Mouse (Mus musculus) heart, postnatal 0 days (tissue): ENCODE data around the gene Slc35f5. TPM values are rescaled to one million over a fixed set of nuclear protein-coding genes. Genes with fewer than 3 reads are reported as not detected.

ENCODE experiments used
- ATAC-seq: fragments of 200-750 bp; cut with Nextera tagmentation; 2 replicates; pipeline ENCODE4 v1.8.0; 2017; ENCODE audit warnings: low read depth, moderate number of reproducible peaks, moderate library complexity; ENCODE audit not compliant: insufficient read depth
- DNase-seq: peaks from one replicate; pipeline ENCODE4 v3.0.0-alpha.2; 2016; ENCODE audit warnings: low spot score
- H3K27ac ChIP-seq: fragments of 300-500 bp; sonication (generic); 2 replicates; pipeline ENCODE4 v1.5.1; 2014; ENCODE audit warnings: low read depth, mild to moderate bottlenecking
- H3K27me3 ChIP-seq: fragments of 300-500 bp; sonication (generic); 2 replicates; pipeline ENCODE4 v1.6.1; 2014; ENCODE audit warnings: low read length, mixed read lengths; ENCODE audit not compliant: control insufficient read depth, insufficient read depth
- H3K36me3 ChIP-seq: fragments of 300-500 bp; sonication (generic); replicated peaks from 2 replicates; pipeline ENCODE4 v1.6.1; 2014; ENCODE audit warnings: low read length, mixed read lengths; ENCODE audit not compliant: control insufficient read depth, insufficient read depth
- H3K4me1 ChIP-seq: fragments of 300-500 bp; sonication (generic); 2 replicates; pipeline ENCODE4 v1.6.1; 2014; ENCODE audit warnings: antibody characterized with exemption; ENCODE audit not compliant: control insufficient read depth, insufficient read depth
- H3K4me2 ChIP-seq: fragments of 300-500 bp; sonication (generic); 2 replicates; pipeline ENCODE4 v1.6.1; 2014; ENCODE audit warnings: low read depth, mild to moderate bottlenecking, low read length, moderate library complexity
- H3K4me3 ChIP-seq: fragments of 300-500 bp; sonication (generic); 2 replicates; pipeline ENCODE4 v1.5.1; 2014; ENCODE audit warnings: low read depth, low read length
- H3K9ac ChIP-seq: fragments of 300-500 bp; sonication (generic); replicated peaks from 2 replicates; pipeline ENCODE4 v1.6.1; 2014; ENCODE audit warnings: low read depth, low read length, mixed read lengths
- H3K9me3 ChIP-seq: fragments of 300-500 bp; sonication (generic); replicated peaks from 2 replicates; pipeline ENCODE4 v1.6.1; 2016; ENCODE audit warnings: low read length; ENCODE audit not compliant: control insufficient read depth
- CTCF ChIP-seq: IDR thresholded peaks from 2 replicates; pipeline ENCODE4 v1.5.1; 2016; ENCODE audit warnings: antibody characterized with exemption, control low read depth, low read depth
- EP300 ChIP-seq: IDR thresholded peaks from 2 replicates; pipeline ENCODE4 v1.6.1; 2016; ENCODE audit warnings: antibody characterized with exemption, low read depth
- WGBS: fragments of 180-500 bp; shearing (Covaris S2); extraction: QIAGEN DNeasy Blood & Tissue Kit; methylation state at CpG from one replicate; pipeline ENCODE4 v1.1.7; 2014; 5-methylcytosine and 5-hydroxymethylcytosine counted together
- polyA plus RNA-seq: library from polyadenylated mRNA; unstranded; fragments of >200 nt; fragmentation: Nextera tagmentation; extraction: Ambion mirVana; gene quantifications from 2 replicates; pipeline ENCODE4 v1.2.1, GENCODE M21; 2015
- total RNA-seq: library from RNA; depleted of rRNA; stranded (reverse); fragments of >200 nt; gene quantifications from 2 replicates; pipeline ENCODE4 v1.2.3, GENCODE M21; 2014; ENCODE audit warnings: low replicate concordance; rRNA removed

The Slc35f5 gene
- total and polyA plus RNA-seq, 2 experiments from 2014 or later: 78.8 to 80.8 TPM

- WGBS: 22% methylated on average over 10 of the region's 10 CpGs
- H3K4me2 ChIP-seq: no peak overlapping the region
- H3K4me1 ChIP-seq: no peaks in the 10 kb centered on the region
- H3K4me3 ChIP-seq: no peak overlapping the region
- no peak overlapping the region for H3K9ac ChIP-seq
- DNase-seq (peak; percentile 69), ATAC-seq (peak; percentile 85)
- no peaks in the 10 kb centered on the region for H3K9me3 ChIP-seq
- TF ChIP-seq EP300 (no peak), CTCF (peak; percentile 98)
- H3K36me3 ChIP-seq: no peaks in the 10 kb centered on the region
- H3K27ac ChIP-seq: no peak overlapping the region
- no peaks in the 10 kb centered on the region for H3K27me3 ChIP-seq
These were observed 46.9 kb downstream of the Slc35f5 start for GRCm38 (mm10) chr1:125607087-125607803.

DNA sequence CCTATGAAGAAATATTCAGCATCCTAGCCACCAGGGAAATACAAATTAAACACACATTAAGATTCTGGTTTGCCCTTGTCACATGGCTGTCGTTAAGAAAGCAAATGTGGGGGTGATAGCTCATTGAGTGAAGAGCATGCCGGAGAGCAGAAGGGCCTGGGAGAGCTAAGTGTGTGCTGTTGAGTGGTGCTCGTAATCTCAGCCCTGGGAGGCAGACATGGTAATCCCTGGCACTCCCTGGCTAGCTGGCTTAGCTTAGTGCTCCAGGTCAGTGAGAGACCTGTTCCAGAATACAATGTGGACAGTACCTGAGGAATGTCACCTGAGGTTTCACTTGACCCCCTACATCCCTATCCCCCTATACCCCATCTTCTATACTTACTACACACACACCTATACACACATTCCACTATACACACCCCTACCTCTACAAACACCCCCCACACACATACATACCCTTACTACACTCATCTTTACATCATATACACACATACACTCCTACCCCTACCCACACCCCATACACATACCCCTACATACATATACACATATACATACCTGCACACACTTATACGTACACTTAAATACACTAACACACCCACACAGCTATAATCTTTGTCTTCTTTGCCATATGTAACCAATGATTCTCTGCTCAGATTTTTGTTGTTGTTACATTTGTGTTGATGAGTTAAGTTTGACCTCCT lies 64.1 kb downstream of the Slc35f5 start:
- ATAC-seq (no peak), DNase-seq (no peak)
- Histone ChIP-seq H3K36me3 (no peaks in the 10 kb centered on the region), H3K27ac (no peak overlapping the region), H3K9me3 (no peaks in the 10 kb centered on the region), H3K4me2 (no peak overlapping the region), H3K9ac (no peak overlapping the region), H3K4me3 (no peak overlapping the region), H3K4me1 (no peaks in the 10 kb centered on the region), H3K27me3 (no peaks in the 10 kb centered on the region)
- TF ChIP-seq CTCF (no peak), EP300 (no peak)
- WGBS: 55% methylated on average over 4 of the region's 4 CpGs

DNA sequence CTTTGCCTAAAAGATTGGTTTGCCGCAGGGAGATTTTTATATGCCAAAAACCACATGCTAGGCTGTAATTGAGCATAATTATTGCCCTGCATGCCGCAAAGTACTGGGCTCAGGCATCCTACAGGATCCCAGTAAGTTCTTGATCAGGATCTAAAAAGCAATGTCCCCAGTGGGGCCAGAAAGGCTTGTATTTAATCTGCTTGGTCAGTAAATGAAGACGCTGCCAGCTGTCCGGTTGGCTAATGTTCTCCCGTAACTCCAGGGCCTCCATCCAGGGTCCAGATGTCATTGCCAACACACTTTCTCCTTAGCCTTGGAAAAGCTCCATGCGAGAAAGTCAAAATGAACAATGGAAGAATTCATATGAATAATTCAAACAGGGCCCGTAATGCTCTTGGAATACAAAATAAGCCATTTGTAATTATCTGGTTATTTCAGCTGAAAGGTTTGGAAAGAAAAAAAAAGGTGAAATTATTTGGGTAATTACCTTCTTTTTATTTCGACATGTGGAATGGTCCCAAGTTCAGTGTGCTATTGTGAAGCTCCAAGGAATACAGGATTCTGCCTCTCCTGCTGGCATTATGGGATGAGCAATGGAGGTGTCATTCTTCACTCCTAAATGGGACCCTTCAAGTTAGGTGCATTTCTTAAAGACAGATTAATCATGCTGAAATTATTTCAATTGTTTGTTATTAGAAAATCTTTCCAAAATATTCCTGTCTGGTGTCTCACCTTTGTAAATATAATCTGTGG lies 79.3 kb downstream of the Slc35f5 start:
- Histone ChIP-seq H3K36me3 (no peaks in the 10 kb centered on the region), H3K4me1 (no peaks in the 10 kb centered on the region), H3K27ac (no peak overlapping the region), H3K9ac (no peak overlapping the region), H3K4me3 (no peak overlapping the region), H3K27me3 (no peaks in the 10 kb centered on the region), H3K4me2 (no peak overlapping the region), H3K9me3 (no peaks in the 10 kb centered on the region)
- no peak for DNase-seq
- no peak for ATAC-seq
- 86% methylated on average over 8 of the region's 8 CpGs for WGBS
- TF ChIP-seq EP300 (no peak), CTCF (no peak)

DNA sequence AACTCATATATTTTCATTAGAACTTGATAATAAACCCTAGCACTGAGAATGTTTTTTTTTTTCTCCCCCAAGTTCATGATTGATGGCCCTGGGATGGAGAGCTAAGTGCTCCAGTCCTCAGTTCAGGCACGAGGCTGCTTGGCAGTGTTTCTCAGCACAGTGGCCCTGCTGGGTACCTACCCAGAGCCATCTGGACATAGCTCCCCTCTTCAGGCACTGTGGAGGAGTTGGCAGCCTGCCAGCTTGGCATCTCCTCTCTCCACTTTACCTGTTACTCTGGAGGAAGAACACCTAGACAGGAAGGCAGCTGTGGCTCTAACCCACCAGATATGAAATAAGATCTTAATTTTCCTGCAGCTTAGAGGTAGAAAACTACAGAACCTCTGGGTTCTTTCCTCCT lies 83.2 kb downstream of the Slc35f5 start:
- DNase-seq (no peak), ATAC-seq (no peak)
- TF ChIP-seq CTCF (no peak), EP300 (no peak)
- Histone ChIP-seq H3K9ac (no peak overlapping the region), H3K27ac (no peak overlapping the region), H3K4me2 (no peak overlapping the region), H3K4me3 (no peak overlapping the region), H3K36me3 (no peaks in the 10 kb centered on the region), H3K9me3 (no peaks in the 10 kb centered on the region), H3K4me1 (no peaks in the 10 kb centered on the region), H3K27me3 (no peaks in the 10 kb centered on the region)
- WGBS: 20% methylated on average over 1 of the region's 1 CpGs

Other genes with a start within 250 kb of the Slc35f5 start
- gene Actr3, start 124.9 kb upstream of the Slc35f5 start, total RNA-seq: 193 and 208 TPM in 2 replicates
- gene Actr3, start 124.9 kb upstream of the Slc35f5 start, polyA plus RNA-seq: 242 and 287 TPM in 2 replicates
- 0.27 and 1.1 TPM in 2 replicates for gene Gpr39, start 116.4 kb downstream of the Slc35f5 start, total RNA-seq
- 0.62 and 1.1 TPM in 2 replicates for gene Gpr39, start 116.4 kb downstream of the Slc35f5 start, polyA plus RNA-seq